Mouse (Mus musculus): ENCODE measurements at regions not wholly inside any gene's neighbourhood (a gene's known extent, or its start where the extent isn't known, plus 50 kb on each side); places are given as distances from the start of the nearest gene placed in this dataset.

GRCm38 (mm10) chr11:117426651-117427050, 57.5 kb upstream of the Gm11733 start:
- no peak for TF ChIP-seq POLR2A (IDR thresholded peaks at IDR 0.05; ENCODE audit: insufficient read depth, low read depth, low read length)
- TF ChIP-seq CTCF (IDR thresholded peaks at IDR 0.05; ENCODE audit: insufficient read depth, low read depth, low read length), result no peak

All from olfactory bulb, adult 2 months (tissue).